Mouse (Mus musculus): ENCODE results near the gene Wdfy2.

Wdfy2 gene

DNA sequence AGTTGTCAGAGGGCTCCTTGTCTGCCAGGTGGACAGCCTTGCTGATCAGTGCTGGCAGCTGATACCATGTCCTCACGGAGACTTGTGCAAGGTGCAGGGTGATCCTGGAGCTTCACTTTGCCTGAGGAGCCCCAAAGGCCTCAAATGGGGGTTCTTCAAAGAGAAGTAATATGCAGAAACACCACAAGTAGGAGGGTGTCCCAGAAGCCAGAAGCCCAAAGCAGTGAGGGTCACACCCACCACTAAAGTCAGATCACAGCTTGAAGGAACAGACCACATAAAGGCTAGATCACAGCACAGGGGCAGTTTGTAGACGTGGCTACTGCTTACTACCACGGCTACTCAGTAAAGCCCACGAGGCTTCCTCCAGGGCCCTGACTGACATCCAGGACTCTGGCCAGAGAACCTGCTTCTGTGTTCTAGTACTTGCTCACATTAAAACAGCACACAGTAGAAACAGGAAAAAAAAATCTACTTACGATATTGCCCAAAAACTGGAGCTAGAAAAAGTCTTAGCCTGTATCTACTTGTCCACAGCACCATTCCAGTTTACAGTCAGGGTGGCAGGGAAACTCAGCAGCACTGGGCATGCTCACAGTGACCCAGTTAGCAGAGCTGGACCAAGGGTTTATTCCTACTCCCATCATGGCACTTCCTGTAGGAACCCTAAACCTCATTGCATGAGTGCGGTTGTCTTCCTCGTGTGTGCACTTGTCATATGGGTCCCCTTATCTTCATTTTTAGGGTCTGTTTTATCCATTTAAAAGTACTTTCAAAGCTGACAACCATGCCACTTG is 41.4 kb downstream of the Wdfy2 start:
- Histone ChIP-seq H3K4me1 (replicated peaks; ENCODE audit: low read depth, low read length) (peaks cover 37% of the 10 kb centered on the region), H3K9me3 (ENCODE audit: low read length) (no peaks in the 10 kb centered on the region), H3K36me3 (ENCODE audit: insufficient read depth, low read length) (no peaks in the 10 kb centered on the region), H3K4me3 (replicated peaks; ENCODE audit: low read length) (no peak overlapping the region), H3K27me3 (ENCODE audit: insufficient read depth, low read length) (no peaks in the 10 kb centered on the region)
- TF ChIP-seq POU5F1 (IDR thresholded peaks at IDR 0.05; ENCODE audit: borderline replicate concordance, low read length): no peak

DNA sequence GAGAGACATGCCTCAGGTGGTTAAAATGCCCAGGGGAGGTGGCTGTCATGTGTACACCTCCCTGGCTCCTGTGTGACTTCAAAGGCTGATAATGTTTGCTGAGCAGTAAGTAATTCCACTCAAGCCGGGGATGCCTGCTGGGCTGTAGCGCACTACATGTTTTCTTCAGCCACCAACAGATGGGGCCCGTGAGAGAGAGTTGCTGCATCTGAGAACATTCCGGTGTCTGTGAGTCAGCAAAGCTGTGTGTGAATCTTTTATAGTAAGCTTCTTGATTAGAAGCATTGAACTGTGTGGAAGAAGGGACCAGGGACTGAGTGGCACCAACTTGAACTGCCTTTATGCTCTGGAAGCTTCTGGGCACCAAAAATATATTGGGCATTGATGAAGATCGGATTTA is 42.0 kb downstream of the Wdfy2 start:
- H3K4me3 ChIP-seq (replicated peaks; ENCODE audit: low read length): no peak overlapping the region
- TF ChIP-seq CTCF (conservative IDR thresholded peaks at IDR 0.05; ENCODE audit: low read length): no peak; the same call in none of the 2 replicates
- TF ChIP-seq POU5F1 (IDR thresholded peaks at IDR 0.05; ENCODE audit: borderline replicate concordance, low read length): no peak

DNA sequence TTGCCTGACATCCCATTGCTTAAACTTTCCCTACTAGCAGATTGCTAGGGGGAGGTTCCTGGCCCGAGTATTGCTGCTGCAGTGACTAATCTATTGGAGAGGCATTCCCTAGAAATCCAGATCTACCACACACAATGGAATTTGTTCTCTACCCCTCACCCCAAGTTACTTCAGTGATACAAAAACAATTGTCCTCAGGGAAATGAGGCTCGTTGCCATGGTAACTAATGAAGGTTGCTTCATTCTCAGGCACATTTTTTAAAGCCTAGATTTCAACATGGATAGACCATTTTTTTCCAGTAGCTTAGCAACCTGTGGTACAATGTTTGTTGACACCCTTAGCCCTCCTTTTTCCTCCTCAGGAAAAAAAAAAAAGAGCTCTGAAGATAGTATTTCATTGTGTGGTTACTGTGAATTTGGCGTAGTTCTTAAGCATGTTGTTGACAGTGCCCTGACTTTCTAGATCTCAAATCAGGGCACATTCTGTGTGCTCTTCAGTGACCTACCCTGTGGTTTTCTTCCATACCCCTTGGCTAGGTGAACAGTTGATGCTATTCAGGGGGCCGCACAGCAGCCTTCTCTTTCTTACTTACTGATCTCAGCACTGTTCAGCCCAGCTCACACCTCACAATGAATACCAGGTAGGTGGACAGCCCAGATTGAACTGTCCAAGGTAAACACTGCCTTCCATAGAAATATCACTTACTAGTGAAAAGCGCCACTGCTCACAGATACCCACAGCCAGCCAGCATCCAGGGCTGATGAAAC is 42.8 kb downstream of the Wdfy2 start:
- no peaks in the 10 kb centered on the region for H3K36me3 ChIP-seq (ENCODE audit: insufficient read depth, low read length)
- no peaks in the 10 kb centered on the region for H3K27me3 ChIP-seq (ENCODE audit: insufficient read depth, low read length)

More for the DNA sequence above, 42.0 kb downstream of the Wdfy2 start:
- Histone ChIP-seq H3K9me3 (ENCODE audit: low read length) (no peaks in the 10 kb centered on the region), H3K4me1 (replicated peaks; ENCODE audit: low read depth, low read length) (peaks cover 37% of the 10 kb centered on the region), H3K27me3 (ENCODE audit: insufficient read depth, low read length) (no peaks in the 10 kb centered on the region), H3K36me3 (ENCODE audit: insufficient read depth, low read length) (no peaks in the 10 kb centered on the region)

DNA sequence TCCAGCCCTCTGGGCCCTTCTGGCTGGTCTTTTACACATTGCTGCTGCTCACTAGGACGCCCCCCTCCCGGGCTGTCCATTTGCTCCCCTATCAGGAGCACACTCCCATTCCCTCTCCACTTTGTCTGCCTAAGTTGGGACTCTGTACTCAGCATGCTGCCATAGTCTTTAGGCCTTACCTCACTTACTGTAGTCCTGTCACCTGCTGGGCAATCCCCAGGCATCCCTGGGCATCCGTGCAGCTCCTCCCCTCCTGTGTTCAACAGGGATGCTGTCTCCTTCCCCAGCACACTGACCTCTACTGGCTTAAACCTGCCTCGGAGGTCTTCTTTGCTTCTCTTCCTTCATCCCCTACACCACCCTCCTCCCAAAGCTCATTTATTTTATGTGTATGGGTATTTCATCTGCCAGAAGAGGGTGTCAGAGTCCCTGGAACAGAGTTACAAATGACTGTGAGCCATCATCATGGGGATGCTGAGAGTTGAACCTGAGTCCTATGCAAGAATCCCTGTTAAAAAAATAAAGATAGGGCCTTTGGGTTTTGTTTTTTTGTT is 44.7 kb downstream of the Wdfy2 start:
- Histone ChIP-seq H3K4me1 (replicated peaks; ENCODE audit: low read depth, low read length) (peaks cover 31% of the 10 kb centered on the region), H3K36me3 (ENCODE audit: insufficient read depth, low read length) (no peaks in the 10 kb centered on the region), H3K4me3 (replicated peaks; ENCODE audit: low read length) (no peak overlapping the region), H3K27me3 (ENCODE audit: insufficient read depth, low read length) (no peaks in the 10 kb centered on the region), H3K9me3 (ENCODE audit: low read length) (no peaks in the 10 kb centered on the region)
- TF ChIP-seq NANOG (IDR thresholded peaks at IDR 0.05; ENCODE audit: borderline replicate concordance, low read length): no peak
- peak; percentile 34; the same call in 1 of the 2 replicates for TF ChIP-seq CTCF (conservative IDR thresholded peaks at IDR 0.05; ENCODE audit: low read length)

More for the DNA sequence above, 42.8 kb downstream of the Wdfy2 start:
- Histone ChIP-seq H3K4me1 (replicated peaks; ENCODE audit: low read depth, low read length) (peaks cover 31% of the 10 kb centered on the region), H3K4me3 (replicated peaks; ENCODE audit: low read length) (no peak overlapping the region), H3K9me3 (ENCODE audit: low read length) (no peaks in the 10 kb centered on the region)
- TF ChIP-seq CTCF (conservative IDR thresholded peaks at IDR 0.05; ENCODE audit: low read length) (no peak), NANOG (IDR thresholded peaks at IDR 0.05; ENCODE audit: borderline replicate concordance, low read length) (no peak), POU5F1 (IDR thresholded peaks at IDR 0.05; ENCODE audit: borderline replicate concordance, low read length) (no peak)

DNA sequence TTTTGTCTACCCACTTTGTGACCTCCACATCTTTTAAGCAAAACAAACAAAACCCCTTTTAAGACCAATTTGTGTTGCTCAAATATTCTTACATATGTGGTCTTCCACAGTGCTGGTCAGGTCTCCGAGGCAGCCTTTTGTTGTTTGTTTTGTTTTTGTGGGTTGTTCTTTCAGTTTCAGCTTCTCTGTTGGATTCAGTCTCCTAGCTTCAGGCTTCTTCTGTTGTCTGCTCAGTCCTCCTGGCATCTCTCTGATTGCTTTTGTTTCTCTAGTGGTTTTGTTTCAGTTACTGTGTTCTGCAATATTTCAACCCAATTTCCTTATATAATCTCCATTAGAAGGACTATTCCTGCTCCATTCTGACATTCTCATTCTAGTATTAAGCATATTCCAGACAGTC is 46.1 kb downstream of the Wdfy2 start:
- Histone ChIP-seq H3K4me3 (replicated peaks; ENCODE audit: low read length) (no peak overlapping the region), H3K27me3 (ENCODE audit: insufficient read depth, low read length) (no peaks in the 10 kb centered on the region), H3K9me3 (ENCODE audit: low read length) (no peaks in the 10 kb centered on the region), H3K36me3 (ENCODE audit: insufficient read depth, low read length) (no peaks in the 10 kb centered on the region), H3K4me1 (replicated peaks; ENCODE audit: low read depth, low read length) (peaks cover 30% of the 10 kb centered on the region)
- TF ChIP-seq POU5F1 (IDR thresholded peaks at IDR 0.05; ENCODE audit: borderline replicate concordance, low read length) (no peak), NANOG (IDR thresholded peaks at IDR 0.05; ENCODE audit: borderline replicate concordance, low read length) (no peak), CTCF (conservative IDR thresholded peaks at IDR 0.05; ENCODE audit: low read length) (no peak)

DNA sequence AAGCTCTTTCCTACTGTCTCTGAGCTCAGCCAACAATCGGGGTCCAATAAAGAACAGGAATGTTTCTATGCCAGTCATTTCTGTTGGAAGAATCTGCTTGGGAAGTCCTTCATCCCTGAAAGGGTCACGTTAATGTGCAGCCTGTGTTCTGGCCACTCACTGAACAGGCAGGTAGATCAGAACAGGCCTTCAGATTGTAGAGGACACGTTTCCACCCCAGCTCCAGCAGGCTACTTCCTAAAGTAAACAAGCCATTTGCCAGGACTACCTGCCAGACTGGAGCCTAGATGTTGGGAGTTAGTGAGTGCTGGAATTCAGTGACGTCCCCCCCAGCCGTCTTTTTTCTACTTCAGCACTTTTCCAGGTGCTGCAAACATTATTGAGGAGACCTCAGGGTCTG is 46.7 kb downstream of the Wdfy2 start:
- Histone ChIP-seq H3K27me3 (ENCODE audit: insufficient read depth, low read length) (no peaks in the 10 kb centered on the region), H3K36me3 (ENCODE audit: insufficient read depth, low read length) (no peaks in the 10 kb centered on the region), H3K4me1 (replicated peaks; ENCODE audit: low read depth, low read length) (peaks cover 23% of the 10 kb centered on the region), H3K4me3 (replicated peaks; ENCODE audit: low read length) (no peak overlapping the region), H3K9me3 (ENCODE audit: low read length) (no peaks in the 10 kb centered on the region)
- TF ChIP-seq CTCF (conservative IDR thresholded peaks at IDR 0.05; ENCODE audit: low read length) (no peak), NANOG (IDR thresholded peaks at IDR 0.05; ENCODE audit: borderline replicate concordance, low read length) (no peak), POU5F1 (IDR thresholded peaks at IDR 0.05; ENCODE audit: borderline replicate concordance, low read length) (no peak)

DNA sequence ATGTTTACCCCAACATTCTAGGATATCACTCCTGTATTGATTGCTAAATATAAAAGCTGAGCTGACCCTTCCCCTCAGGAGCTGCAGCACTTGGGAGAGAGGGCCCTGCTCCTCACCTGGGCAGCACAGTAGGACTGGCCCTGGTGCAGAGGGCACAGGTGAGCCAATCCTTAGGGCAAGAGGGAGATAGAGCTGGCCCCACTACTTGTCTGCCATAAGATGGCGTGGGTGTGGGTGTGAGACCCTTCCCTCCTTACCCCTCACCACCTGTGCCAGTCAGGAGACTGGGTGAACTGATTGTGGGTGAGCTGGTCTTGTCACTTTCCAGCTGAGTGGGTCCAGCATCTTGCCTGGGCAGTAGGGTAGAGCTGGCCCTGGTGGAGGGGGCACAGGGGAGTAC is 47.2 kb downstream of the Wdfy2 start:
- Histone ChIP-seq H3K36me3 (ENCODE audit: insufficient read depth, low read length) (no peaks in the 10 kb centered on the region), H3K4me3 (replicated peaks; ENCODE audit: low read length) (no peak overlapping the region), H3K27me3 (ENCODE audit: insufficient read depth, low read length) (no peaks in the 10 kb centered on the region), H3K9me3 (ENCODE audit: low read length) (no peaks in the 10 kb centered on the region), H3K4me1 (replicated peaks; ENCODE audit: low read depth, low read length) (peaks cover 19% of the 10 kb centered on the region)
- TF ChIP-seq POU5F1 (IDR thresholded peaks at IDR 0.05; ENCODE audit: borderline replicate concordance, low read length) (no peak), NANOG (IDR thresholded peaks at IDR 0.05; ENCODE audit: borderline replicate concordance, low read length) (no peak), CTCF (conservative IDR thresholded peaks at IDR 0.05; ENCODE audit: low read length) (no peak)

DNA sequence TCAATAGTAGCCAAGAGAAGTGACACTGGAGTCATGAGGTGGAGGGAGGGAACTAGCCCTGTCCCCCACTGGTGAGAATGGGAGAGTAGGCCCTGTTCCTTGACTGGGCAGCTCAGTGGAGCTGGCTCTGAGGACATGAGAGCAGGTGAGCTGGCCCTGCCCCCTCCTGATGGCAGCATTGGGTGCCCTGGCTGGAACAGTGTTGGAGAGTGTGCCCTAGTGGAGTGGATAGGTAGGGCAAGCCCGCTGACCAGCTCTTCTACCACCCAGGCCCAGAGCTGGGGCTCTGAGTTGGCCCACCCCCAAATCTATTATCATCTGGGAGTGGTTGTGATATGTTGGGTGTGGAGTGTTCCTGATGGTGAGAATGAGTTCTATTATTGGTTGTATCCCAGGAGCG is 47.7 kb downstream of the Wdfy2 start:
- H3K4me3 ChIP-seq (replicated peaks; ENCODE audit: low read length): no peak overlapping the region
- peaks cover 14% of the 10 kb centered on the region for H3K4me1 ChIP-seq (replicated peaks; ENCODE audit: low read depth, low read length)
- no peak for TF ChIP-seq POU5F1 (IDR thresholded peaks at IDR 0.05; ENCODE audit: borderline replicate concordance, low read length)
- TF ChIP-seq CTCF (conservative IDR thresholded peaks at IDR 0.05; ENCODE audit: low read length): no peak
- no peak for TF ChIP-seq NANOG (IDR thresholded peaks at IDR 0.05; ENCODE audit: borderline replicate concordance, low read length)
- H3K27me3 ChIP-seq (ENCODE audit: insufficient read depth, low read length): no peaks in the 10 kb centered on the region
- H3K36me3 ChIP-seq (ENCODE audit: insufficient read depth, low read length): no peaks in the 10 kb centered on the region
- no peaks in the 10 kb centered on the region for H3K9me3 ChIP-seq (ENCODE audit: low read length)

All from E14TG2a.4 (cell line).